Mouse (Mus musculus) hindbrain, embryonic 14.5 days (tissue): Measurements from ENCODE around the gene Spag9. TPM values are rescaled to one million over a fixed set of nuclear protein-coding genes. Genes with fewer than 3 reads are reported as not detected.

Source experiments
- polyA plus RNA-seq: library from polyadenylated mRNA; unstranded; fragments of >200 nt; fragmentation: Nextera tagmentation; extraction: Ambion mirVana; gene quantifications from 2 replicates; pipeline ENCODE4 v1.2.1, GENCODE M21; 2014

Spag9 gene
- polyA plus RNA-seq, 1 experiment from 2014 or later, result 121 TPM

Other genes starting within 250 kb of the Spag9 start
- gene Utp18, start 110.3 kb upstream of the Spag9 start, polyA plus RNA-seq, result 35.4 and 35.7 TPM in 2 replicates
- 16.9 and 19.5 TPM in 2 replicates for gene Mbtd1, start 110.2 kb upstream of the Spag9 start, polyA plus RNA-seq
- gene Nme2, start 39.8 kb upstream of the Spag9 start, polyA plus RNA-seq, result 96.8 and 107 TPM in 2 replicates
- 319 and 350 TPM in 2 replicates for gene Gm20390, start 27.8 kb upstream of the Spag9 start, polyA plus RNA-seq
- 359 and 412 TPM in 2 replicates for gene Nme1, start 27.6 kb upstream of the Spag9 start, polyA plus RNA-seq
- gene Tob1, start 215.4 kb downstream of the Spag9 start, polyA plus RNA-seq, result 34.3 and 34.6 TPM in 2 replicates
- 5.7 and 6.8 TPM in 2 replicates for gene Wfikkn2, start 249.9 kb downstream of the Spag9 start, polyA plus RNA-seq